Mouse (Mus musculus): ENCODE results near the gene Fitm2.

DNA sequence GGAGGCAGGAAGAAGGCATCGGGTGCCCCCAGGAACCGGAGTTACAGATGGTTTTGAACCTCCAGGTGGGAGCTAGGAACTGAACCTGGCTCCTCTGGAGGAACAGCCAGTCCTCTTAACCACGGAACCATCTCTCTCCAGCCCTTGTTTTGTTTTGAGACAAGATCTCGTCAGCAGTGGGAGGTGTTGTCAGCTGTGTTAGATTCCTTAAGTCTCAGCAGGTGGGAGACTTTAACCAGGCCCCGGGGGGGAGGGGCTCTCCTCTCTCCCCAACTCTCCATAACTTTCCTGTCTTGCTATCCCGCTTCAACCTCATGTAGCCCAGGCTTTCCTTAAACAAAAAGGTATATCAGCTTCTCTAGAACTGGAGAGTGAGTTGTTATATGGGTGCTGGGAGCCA, 22.0 kb upstream of the Fitm2 start:
- TF ChIP-seq CTCF (IDR thresholded peaks at IDR 0.05; ENCODE audit: extremely low read depth, insufficient read length, insufficient replicate concordance, low read depth, low read length) (no peak), POLR2A (IDR thresholded peaks at IDR 0.05; ENCODE audit: low read depth, low read length) (no peak)
